Mouse (Mus musculus): Measurements from ENCODE around the gene Ogfod1. TPM values are rescaled to one million over a fixed set of nuclear protein-coding genes. Genes with fewer than 3 reads are reported as not detected.

The Ogfod1 gene
- total RNA-seq, 2 experiments from 2014 or later = 22.0 to 26.2 TPM

- DNase-seq (ENCODE audit: low spot score) = no peak
Observed at GRCm38 (mm10) chr8:94066121-94066863, 29.3 kb downstream of the Ogfod1 start.

GRCm38 (mm10) chr8:94068793-94069192 lies 31.8 kb downstream of the Ogfod1 start:
- no peak for DNase-seq (ENCODE audit: low spot score)

- no peak for DNase-seq (ENCODE audit: low spot score)
Observed at GRCm38 (mm10) chr8:94076461-94077192, 39.6 kb downstream of the Ogfod1 start.

GRCm38 (mm10) chr8:94087964-94088363 lies 51.0 kb downstream of the Ogfod1 start:
- no peak for DNase-seq (ENCODE audit: low spot score)

GRCm38 (mm10) chr8:94089715-94090114 lies 52.7 kb downstream of the Ogfod1 start:
- DNase-seq (ENCODE audit: low spot score) = no peak

GRCm38 (mm10) chr8:94092848-94093247 lies 55.9 kb downstream of the Ogfod1 start:
- no peak for DNase-seq (ENCODE audit: low spot score)

GRCm38 (mm10) chr8:94094281-94094680 lies 57.3 kb downstream of the Ogfod1 start:
- DNase-seq (ENCODE audit: low spot score) = no peak

- peak; percentile 99 for DNase-seq (ENCODE audit: low spot score)
Observed at GRCm38 (mm10) chr8:94098081-94098974, 61.3 kb downstream of the Ogfod1 start, which contains the start of gene Bbs2. Gene Bbs2 (minus strand): TSS chr8:94098928.

GRCm38 (mm10) chr8:94098996-94099395 lies 62.0 kb downstream of the Ogfod1 start:
- DNase-seq (ENCODE audit: low spot score) = no peak

- no peak for DNase-seq (ENCODE audit: low spot score)
Observed at GRCm38 (mm10) chr8:94104146-94104545, 67.1 kb downstream of the Ogfod1 start.

- DNase-seq (ENCODE audit: low spot score) = peak; percentile 5
Observed at GRCm38 (mm10) chr8:94107871-94108270, 70.9 kb downstream of the Ogfod1 start.

- DNase-seq (ENCODE audit: low spot score) = no peak
Observed at GRCm38 (mm10) chr8:94109396-94109795, 72.4 kb downstream of the Ogfod1 start.

- DNase-seq (ENCODE audit: low spot score) = no peak
Observed at GRCm38 (mm10) chr8:94109835-94110234, 72.8 kb downstream of the Ogfod1 start.

- DNase-seq (ENCODE audit: low spot score) = no peak
Observed at GRCm38 (mm10) chr8:94110526-94111177, 73.7 kb downstream of the Ogfod1 start.

GRCm38 (mm10) chr8:94113435-94113834 lies 76.4 kb downstream of the Ogfod1 start:
- DNase-seq (ENCODE audit: low spot score) = no peak

- no peak for DNase-seq (ENCODE audit: low spot score)
Observed at GRCm38 (mm10) chr8:94113972-94114371, 77.0 kb downstream of the Ogfod1 start.

Other genes starting within 250 kb of the Ogfod1 start
- gene Gnao1, start 227.2 kb upstream of the Ogfod1 start, total RNA-seq (2021) = 1 to 10 TPM; 5.3 to 6.8 TPM
- gene Amfr, start 24.4 kb upstream of the Ogfod1 start, total RNA-seq (2021) = 100 to 1,000 TPM; 106 to 122 TPM
- gene Nudt21, start 167 bp upstream of the Ogfod1 start, total RNA-seq (2021) = 10 to 100 TPM; 10.5 to 12.3 TPM
- gene Bbs2, start 61.7 kb downstream of the Ogfod1 start, total RNA-seq (2021) = 1 to 10 TPM; 2.2 to 2.5 TPM
- not detected for gene Mt4, start 100.0 kb downstream of the Ogfod1 start, total RNA-seq (2021)
- gene Mt3, start 115.4 kb downstream of the Ogfod1 start, total RNA-seq (2021) = 1 to 10 TPM in 1 of 2 experiments, under 1 TPM in 1; 0.78 to 1.8 TPM
- 100 to 1,000 TPM in 1 of 2 experiments, 10 to 100 TPM in 1; 18.7 to 229 TPM for gene Mt2, start 135.5 kb downstream of the Ogfod1 start, total RNA-seq (2021)
- 100 to 1,000 TPM in 1 of 2 experiments, 10 to 100 TPM in 1; 22.5 to 181 TPM for gene Mt1, start 141.9 kb downstream of the Ogfod1 start, total RNA-seq (2021)
- gene Nup93, start 177.4 kb downstream of the Ogfod1 start, total RNA-seq (2021) = 10 to 100 TPM in 1 of 2 experiments, 1 to 10 TPM in 1; 9.9 to 10.3 TPM